Mouse (Mus musculus) liver, embryonic 15.5 days (tissue): ENCODE measurements around the gene Olfr1356. TPM values are rescaled to one million over a fixed set of nuclear protein-coding genes. Genes with fewer than 3 reads are reported as not detected.
"Not testable (repeated sequence)": the region's sequence is repeated elsewhere in the genome, so short reads cannot be mapped to it uniquely, and the experiment has no call there.

Experiments used
- ATAC-seq: fragments of 200-750 bp; cut with Nextera tagmentation; 2 replicates; pipeline ENCODE4 v1.8.0; 2017; ENCODE audit warnings: moderate number of reproducible peaks, mild to moderate bottlenecking, moderate library complexity; ENCODE audit not compliant: insufficient read depth
- H3K27ac ChIP-seq: fragments of 300-500 bp; sonication (generic); replicated peaks from 2 replicates; pipeline ENCODE4 v1.5.1; 2015; ENCODE audit warnings: mild to moderate bottlenecking, inconsistent platforms
- H3K27me3 ChIP-seq: fragments of 300-500 bp; sonication (generic); 2 replicates; pipeline ENCODE4 v1.6.1; 2015; ENCODE audit warnings: mild to moderate bottlenecking, inconsistent platforms
- H3K36me3 ChIP-seq: fragments of 300-500 bp; sonication (generic); replicated peaks from 2 replicates; pipeline ENCODE4 v1.6.1; 2015; ENCODE audit warnings: moderate library complexity, mild to moderate bottlenecking, inconsistent platforms
- H3K4me1 ChIP-seq: fragments of 300-500 bp; sonication (generic); replicated peaks from 2 replicates; pipeline ENCODE4 v1.6.1; 2015; ENCODE audit warnings: inconsistent platforms
- H3K4me2 ChIP-seq: fragments of 300-500 bp; sonication (generic); 2 replicates; pipeline ENCODE4 v1.6.1; 2015; ENCODE audit warnings: moderate library complexity, mild to moderate bottlenecking, inconsistent platforms
- H3K4me3 ChIP-seq: fragments of 300-500 bp; sonication (generic); replicated peaks from 2 replicates; pipeline ENCODE4 v1.5.1; 2015; ENCODE audit warnings: mild to moderate bottlenecking, inconsistent platforms
- H3K9ac ChIP-seq: fragments of 300-500 bp; sonication (generic); 2 replicates; pipeline ENCODE4 v1.6.1; 2015; ENCODE audit warnings: moderate library complexity, mild to moderate bottlenecking, inconsistent platforms
- H3K9me3 ChIP-seq: fragments of 300-500 bp; sonication (generic); replicated peaks from 2 replicates; pipeline ENCODE4 v1.6.1; 2016; ENCODE audit warnings: inconsistent platforms
- WGBS: fragments of 180-500 bp; shearing (Covaris S2); methylation state at CpG from one replicate; pipeline ENCODE4 v1.1.7; 2015; ENCODE audit warnings: mixed read lengths; ENCODE audit not compliant: insufficient replicate concordance; 5-methylcytosine and 5-hydroxymethylcytosine counted together
- polyA plus RNA-seq: library from polyadenylated mRNA; unstranded; fragments of >200 nt; fragmentation: Nextera tagmentation; extraction: Ambion mirVana; gene quantifications from 2 replicates; pipeline ENCODE4 v1.2.1, GENCODE M21; 2015

Gene Olfr1356
- not detected in 2 replicates for polyA plus RNA-seq

- Histone ChIP-seq H3K27ac (no peak within 1 kb of the TSS), H3K4me2 (no peak within 1 kb of the TSS), H3K36me3 (no peaks in the 10 kb centered on the region), H3K27me3 (no peaks in the 10 kb centered on the region), H3K9ac (no peak within 1 kb of the TSS), H3K9me3 (no peaks in the 10 kb centered on the region), H3K4me1 (no peaks in the 10 kb centered on the region), H3K4me3 (no peak within 1 kb of the TSS)
- 53% methylated on average over 2 of the region's 2 CpGs for WGBS
- ATAC-seq = no peak
These were observed at the start of gene Olfr1356 for GRCm38 (mm10) chr10:78852066-78852465. Olfr1356 (minus strand) TSS chr10:78852166.

- Histone ChIP-seq H3K27ac (no peak within 1 kb of the TSS), H3K4me2 (no peak within 1 kb of the TSS), H3K9me3 (no peaks in the 10 kb centered on the region), H3K9ac (no peak within 1 kb of the TSS), H3K4me3 (no peak within 1 kb of the TSS), H3K4me1 (no peaks in the 10 kb centered on the region), H3K27me3 (no peaks in the 10 kb centered on the region), H3K36me3 (no peaks in the 10 kb centered on the region)
- 42% methylated on average over 2 of the region's 2 CpGs for WGBS
- no peak for ATAC-seq
These were observed 23.3 kb upstream of the Olfr1356 start, which contains the start of gene Olfr1355 for GRCm38 (mm10) chr10:78875240-78875639. Olfr1355 (plus strand) TSS chr10:78875540.

GRCm38 (mm10) chr10:78840456-78840855 lies 11.5 kb downstream of the Olfr1356 start:
- WGBS = 69% methylated on average over 12 of the region's 12 CpGs
- not testable (repeated sequence) for H3K36me3 ChIP-seq, H3K9ac ChIP-seq, H3K4me3 ChIP-seq, H3K9me3 ChIP-seq, H3K27me3 ChIP-seq, H3K27ac ChIP-seq, H3K4me2 ChIP-seq, ATAC-seq, H3K4me1 ChIP-seq

- 53% methylated on average over 6 of the region's 6 CpGs for WGBS
- H3K9me3 ChIP-seq = no peaks in the 10 kb centered on the region
- no peaks in the 10 kb centered on the region for H3K27me3 ChIP-seq
- no peak overlapping the region for H3K27ac ChIP-seq
- no peaks in the 10 kb centered on the region for H3K36me3 ChIP-seq
- no peak overlapping the region for H3K9ac ChIP-seq
- no peak overlapping the region for H3K4me2 ChIP-seq
- H3K4me1 ChIP-seq = no peaks in the 10 kb centered on the region
- no peak for ATAC-seq
- H3K4me3 ChIP-seq = no peak overlapping the region
These were observed 39.5 kb downstream of the Olfr1356 start for GRCm38 (mm10) chr10:78812358-78813060.

GRCm38 (mm10) chr10:78801449-78801848 lies 50.5 kb downstream of the Olfr1356 start:
- no peak overlapping the region for H3K27ac ChIP-seq
- H3K4me1 ChIP-seq = no peaks in the 10 kb centered on the region
- no peak overlapping the region for H3K9ac ChIP-seq
- no peaks in the 10 kb centered on the region for H3K27me3 ChIP-seq
- H3K4me2 ChIP-seq = no peak overlapping the region
- H3K4me3 ChIP-seq = no peak overlapping the region
- H3K36me3 ChIP-seq = no peaks in the 10 kb centered on the region
- 58% methylated on average over 2 of the region's 2 CpGs for WGBS
- no peaks in the 10 kb centered on the region for H3K9me3 ChIP-seq
- no peak for ATAC-seq

Other genes with a start within 250 kb of the Olfr1356 start
- not detected in 2 replicates for gene Olfr1357, start 234.1 kb downstream of the Olfr1356 start, polyA plus RNA-seq
- not detected in 2 replicates for gene Casp14, start 133.9 kb downstream of the Olfr1356 start, polyA plus RNA-seq
- not detected in 2 replicates for gene Ccdc105, start 99.1 kb downstream of the Olfr1356 start, polyA plus RNA-seq
- 0.12 and 0.17 TPM in 2 replicates for gene Slc1a6, start 71.7 kb downstream of the Olfr1356 start, polyA plus RNA-seq
- gene Olfr1355, start 23.4 kb upstream of the Olfr1356 start, polyA plus RNA-seq = not detected in 2 replicates
- gene Olfr1354, start 61.0 kb upstream of the Olfr1356 start, polyA plus RNA-seq = not detected in 2 replicates
- gene Olfr8, start 98.5 kb upstream of the Olfr1356 start, polyA plus RNA-seq = not detected in 2 replicates
- gene Olfr1353, start 111.1 kb upstream of the Olfr1356 start, polyA plus RNA-seq = not detected in 2 replicates
- not detected in 2 replicates for gene Olfr1352, start 128.9 kb upstream of the Olfr1356 start, polyA plus RNA-seq
- not detected in 2 replicates for gene Olfr1351, start 160.3 kb upstream of the Olfr1356 start, polyA plus RNA-seq
- gene Olfr57, start 176.6 kb upstream of the Olfr1356 start, polyA plus RNA-seq = not detected in 2 replicates
- gene 2610008E11Rik, start 245.4 kb upstream of the Olfr1356 start, polyA plus RNA-seq = 2.8 and 3.5 TPM in 2 replicates